Mouse (Mus musculus): ENCODE measurements around the gene Ccpg1os. TPM values are rescaled to one million over a fixed set of nuclear protein-coding genes. Genes with fewer than 3 reads are reported as not detected.
A peak's percentile ranks its signal among the peaks of the same experiment; 100 is the strongest.

Ccpg1os gene
- total RNA-seq (2017), result 19.4 and 19.9 TPM in 2 replicates

DNA sequence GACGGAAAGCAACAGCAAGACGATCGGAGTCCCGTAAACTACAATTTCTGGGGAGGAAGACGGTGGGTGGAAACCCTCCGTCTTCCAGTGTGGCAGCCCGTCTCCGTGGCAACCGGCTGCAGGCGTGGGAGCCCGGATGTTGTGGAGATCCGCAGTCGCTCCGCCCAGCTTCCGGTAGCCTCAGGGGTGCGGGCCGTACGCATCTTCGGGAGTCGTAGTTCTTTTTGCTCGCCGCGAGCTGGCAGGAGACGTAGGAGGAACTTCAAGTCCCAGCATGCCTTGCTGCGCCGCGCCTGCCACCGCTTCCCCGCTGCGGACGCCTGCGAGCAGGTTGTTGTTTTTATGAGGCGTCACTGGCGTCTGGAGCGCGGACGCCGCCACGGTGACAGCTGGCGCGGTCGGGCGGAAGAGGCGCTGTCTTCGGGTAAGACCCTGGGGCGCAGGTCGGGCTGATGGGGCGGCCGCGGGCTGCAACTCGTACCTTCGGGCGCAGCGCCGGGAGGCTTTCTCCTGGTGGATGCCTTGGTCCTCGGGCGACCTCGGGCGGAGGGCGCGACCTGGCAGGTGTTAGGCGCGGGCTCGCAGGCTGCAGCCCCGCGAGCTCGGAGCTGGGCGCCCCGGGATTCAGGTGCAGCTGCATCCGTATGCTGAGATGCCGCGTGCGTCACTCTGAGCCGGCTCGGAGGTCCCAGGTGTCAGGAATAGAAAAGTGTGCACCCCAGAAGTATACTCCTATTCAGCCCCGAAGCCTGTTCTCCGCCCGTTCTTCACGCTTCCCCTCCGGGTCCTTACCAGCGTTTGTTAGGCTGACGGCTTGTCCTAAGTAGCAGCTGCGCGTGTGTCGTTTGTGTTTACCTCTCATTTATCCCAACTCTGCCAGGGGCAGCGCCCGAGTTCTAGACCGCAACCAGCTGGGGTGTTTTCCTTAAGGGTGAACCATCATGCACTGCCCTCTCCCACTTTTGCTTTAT, at the start of gene Ccpg1os, which contains the start of gene Ccpg1:
Gene Ccpg1os, minus strand, starts transcription at position 133 of the 971 bp plus-strand sequence.
Gene Ccpg1, plus strand, starts transcription at position 180 of the 971 bp plus-strand sequence.
- peak; percentile 98 for ATAC-seq (ENCODE audit: extremely low read depth, insufficient number of reproducible peaks, low FRiP score, poor library complexity, severe bottlenecking)

- ATAC-seq (ENCODE audit: extremely low read depth, insufficient number of reproducible peaks, low FRiP score, poor library complexity, severe bottlenecking), result no peak
Measured at GRCm38 (mm10) chr9:73033406-73033805, 48.2 kb upstream of the Ccpg1os start.

- no peak for ATAC-seq (ENCODE audit: extremely low read depth, insufficient number of reproducible peaks, low FRiP score, poor library complexity, severe bottlenecking)
Measured at GRCm38 (mm10) chr9:73031421-73031820, 46.2 kb upstream of the Ccpg1os start.

DNA sequence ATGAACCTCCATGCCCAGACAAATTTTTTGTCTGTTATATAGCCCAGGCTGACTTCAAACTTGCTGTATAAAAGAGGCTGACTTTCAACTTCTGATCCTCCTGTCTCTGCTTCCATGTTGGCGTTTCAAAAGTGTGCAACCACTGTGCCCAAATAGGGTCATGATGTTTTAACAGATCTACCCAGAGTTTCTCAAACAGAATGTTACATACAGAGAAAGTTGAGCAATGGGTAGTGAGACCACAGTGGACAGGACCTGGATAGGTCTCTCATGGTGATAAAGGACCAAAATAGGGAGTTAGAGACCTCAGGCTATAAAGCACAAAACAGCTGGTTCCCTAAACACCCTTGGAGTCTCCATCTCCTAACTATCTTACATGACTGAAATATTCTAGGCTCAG, 45.3 kb upstream of the Ccpg1os start:
- ATAC-seq (ENCODE audit: extremely low read depth, insufficient number of reproducible peaks, low FRiP score, poor library complexity, severe bottlenecking), result no peak

- ATAC-seq (ENCODE audit: extremely low read depth, insufficient number of reproducible peaks, low FRiP score, poor library complexity, severe bottlenecking), result no peak
Measured at GRCm38 (mm10) chr9:73025818-73026636, 40.8 kb upstream of the Ccpg1os start.

DNA sequence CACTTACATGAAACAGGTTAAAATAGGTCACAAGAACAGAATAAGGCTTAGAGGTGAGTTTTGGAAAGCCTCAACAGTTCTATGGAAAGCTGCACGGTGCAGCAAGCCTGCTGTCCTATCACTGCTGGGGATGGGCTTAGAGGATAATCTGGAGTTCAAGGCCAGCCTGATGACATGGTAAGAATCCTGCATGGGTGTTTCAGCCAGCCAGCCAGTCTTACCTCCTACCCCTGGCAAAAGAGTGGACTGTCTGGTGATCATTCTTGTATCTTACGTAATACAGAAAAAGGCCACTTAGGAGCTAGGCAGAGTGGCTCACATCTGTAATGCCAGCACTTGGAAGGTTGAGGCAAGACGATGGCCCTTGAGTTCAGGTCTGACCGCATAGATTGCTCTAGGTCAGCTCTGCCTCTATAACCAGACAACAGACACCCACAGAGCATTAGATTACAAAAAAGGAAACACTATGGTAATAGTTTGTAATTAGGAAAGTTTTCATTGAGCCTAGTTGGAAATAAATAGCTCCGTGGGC, 35.5 kb upstream of the Ccpg1os start:
- ATAC-seq (ENCODE audit: extremely low read depth, insufficient number of reproducible peaks, low FRiP score, poor library complexity, severe bottlenecking), result no peak

- ATAC-seq (ENCODE audit: extremely low read depth, insufficient number of reproducible peaks, low FRiP score, poor library complexity, severe bottlenecking), result no peak
Measured at GRCm38 (mm10) chr9:73019841-73020240, 34.7 kb upstream of the Ccpg1os start.

- no peak for ATAC-seq (ENCODE audit: extremely low read depth, insufficient number of reproducible peaks, low FRiP score, poor library complexity, severe bottlenecking)
Measured at GRCm38 (mm10) chr9:73014724-73015123, 29.5 kb upstream of the Ccpg1os start.

- ATAC-seq (ENCODE audit: extremely low read depth, insufficient number of reproducible peaks, low FRiP score, poor library complexity, severe bottlenecking), result no peak
Measured at GRCm38 (mm10) chr9:73012629-73013028, 27.4 kb upstream of the Ccpg1os start.

DNA sequence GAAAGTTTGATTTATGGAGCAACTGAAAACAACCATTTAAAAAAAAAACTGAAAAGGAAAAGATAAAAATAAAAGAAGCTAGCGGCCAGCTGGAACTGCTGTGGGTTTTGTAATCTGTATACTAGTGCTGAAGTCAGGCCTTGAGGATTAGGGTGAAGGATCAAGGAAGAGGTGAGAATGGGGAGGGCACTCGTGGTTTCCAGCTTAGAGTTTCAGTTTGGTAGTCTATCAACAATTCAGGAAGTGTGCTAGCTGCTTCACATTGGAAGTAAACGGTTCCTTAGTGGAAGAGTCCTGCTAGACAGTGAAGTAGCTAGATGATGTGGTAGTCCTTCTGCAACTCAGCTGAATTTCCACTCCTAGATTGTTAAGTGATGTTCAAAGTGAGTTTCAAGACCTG, 23.2 kb upstream of the Ccpg1os start:
- ATAC-seq (ENCODE audit: extremely low read depth, insufficient number of reproducible peaks, low FRiP score, poor library complexity, severe bottlenecking), result no peak

DNA sequence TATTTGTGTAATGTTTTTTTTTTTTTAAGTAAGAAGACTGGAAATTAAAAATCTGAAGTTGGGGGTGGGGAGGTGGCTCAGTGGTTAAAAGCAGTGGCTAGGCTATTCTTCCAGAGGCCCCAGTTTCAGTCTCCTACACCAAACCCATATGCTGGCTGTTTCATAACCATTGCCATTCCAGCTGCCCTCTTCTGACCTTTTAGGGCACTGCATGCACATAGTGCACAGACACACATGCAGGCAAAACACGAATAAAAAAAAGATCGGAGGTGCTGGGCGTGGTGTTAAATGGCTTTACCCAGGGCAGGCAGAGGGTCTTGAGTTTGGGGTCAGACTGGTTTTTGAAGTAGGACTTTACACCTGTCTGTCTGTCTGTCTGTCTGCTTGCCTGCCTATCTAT, 21.0 kb upstream of the Ccpg1os start:
- no peak for ATAC-seq (ENCODE audit: extremely low read depth, insufficient number of reproducible peaks, low FRiP score, poor library complexity, severe bottlenecking)

DNA sequence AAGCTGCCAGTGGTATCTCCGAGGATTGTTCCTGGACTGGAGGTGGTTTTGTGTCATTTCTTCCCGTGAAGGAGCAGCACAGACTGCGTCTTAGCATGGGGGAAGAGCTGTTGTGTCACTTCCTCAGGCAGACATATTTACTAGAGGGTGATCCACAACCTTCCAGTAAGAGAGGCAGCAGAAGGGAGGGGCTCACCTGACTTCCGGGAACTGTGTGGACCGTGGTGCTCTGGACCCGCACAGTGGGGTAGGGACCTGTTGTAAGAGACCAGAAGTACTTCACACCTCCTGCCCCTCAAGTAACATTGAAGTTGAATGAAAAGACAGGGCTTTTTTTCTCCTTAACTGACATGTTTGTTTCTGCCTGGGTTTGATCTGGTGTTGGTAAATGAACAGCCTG, 19.9 kb upstream of the Ccpg1os start:
- ATAC-seq (ENCODE audit: extremely low read depth, insufficient number of reproducible peaks, low FRiP score, poor library complexity, severe bottlenecking), result peak; percentile 23; the same call in 1 of the 2 replicates

- ATAC-seq (ENCODE audit: extremely low read depth, insufficient number of reproducible peaks, low FRiP score, poor library complexity, severe bottlenecking), result no peak
Measured at GRCm38 (mm10) chr9:73004076-73004475, 18.9 kb upstream of the Ccpg1os start.

DNA sequence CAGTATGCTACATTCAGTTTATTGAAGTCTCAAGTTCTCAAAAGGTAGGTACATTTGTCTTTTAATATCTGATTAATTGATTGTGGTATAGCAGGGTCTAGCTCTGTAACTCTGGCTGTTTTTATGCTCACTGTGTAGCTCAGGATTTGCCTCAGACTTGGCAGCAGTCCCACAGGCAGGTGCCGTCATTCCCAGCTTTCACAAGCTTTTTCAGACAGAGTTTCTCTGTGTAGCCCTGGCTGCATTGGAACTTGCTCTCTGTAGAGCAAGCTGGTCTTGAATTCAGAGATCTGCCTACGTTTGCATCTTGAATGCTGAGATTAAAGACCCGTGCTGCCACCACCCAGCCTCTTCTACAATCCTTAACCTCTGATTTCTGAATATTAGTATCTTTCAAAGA, 17.0 kb upstream of the Ccpg1os start:
- no peak for ATAC-seq (ENCODE audit: extremely low read depth, insufficient number of reproducible peaks, low FRiP score, poor library complexity, severe bottlenecking)

DNA sequence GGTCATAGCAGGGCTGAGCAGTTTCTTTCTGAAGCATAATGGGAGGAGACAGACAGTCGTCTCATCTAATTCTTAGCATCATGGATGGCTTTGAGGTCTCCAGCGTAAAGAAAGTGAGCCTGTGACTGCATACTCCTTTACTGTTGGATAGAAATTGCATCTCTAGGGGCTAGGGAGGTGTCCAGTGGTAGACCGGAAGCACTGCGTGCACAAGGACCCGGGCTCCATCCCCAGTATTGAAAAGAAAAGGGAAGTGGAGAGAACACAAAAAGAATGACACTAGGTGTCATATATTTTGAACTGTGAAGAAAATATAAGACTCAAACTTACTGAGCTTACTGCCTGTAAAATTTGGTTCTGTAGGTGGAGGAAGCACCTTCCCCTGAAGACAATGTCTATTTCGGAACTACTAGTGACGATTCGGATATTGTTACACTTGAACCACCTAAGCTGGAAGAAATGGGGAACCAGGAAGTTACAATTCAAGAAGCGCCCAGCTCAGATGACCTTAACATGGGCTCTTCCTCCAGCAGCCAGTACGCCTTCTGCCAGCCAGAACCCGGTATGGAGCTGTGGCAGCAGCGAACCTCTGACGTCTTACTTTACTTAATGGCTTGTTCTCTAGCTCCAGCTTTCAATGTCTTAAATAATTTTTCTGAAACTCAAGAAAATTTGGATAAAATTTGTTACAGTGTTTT, 16.3 kb upstream of the Ccpg1os start:
- ATAC-seq (ENCODE audit: extremely low read depth, insufficient number of reproducible peaks, low FRiP score, poor library complexity, severe bottlenecking), result peak; percentile 31; the same call in 1 of the 2 replicates

DNA sequence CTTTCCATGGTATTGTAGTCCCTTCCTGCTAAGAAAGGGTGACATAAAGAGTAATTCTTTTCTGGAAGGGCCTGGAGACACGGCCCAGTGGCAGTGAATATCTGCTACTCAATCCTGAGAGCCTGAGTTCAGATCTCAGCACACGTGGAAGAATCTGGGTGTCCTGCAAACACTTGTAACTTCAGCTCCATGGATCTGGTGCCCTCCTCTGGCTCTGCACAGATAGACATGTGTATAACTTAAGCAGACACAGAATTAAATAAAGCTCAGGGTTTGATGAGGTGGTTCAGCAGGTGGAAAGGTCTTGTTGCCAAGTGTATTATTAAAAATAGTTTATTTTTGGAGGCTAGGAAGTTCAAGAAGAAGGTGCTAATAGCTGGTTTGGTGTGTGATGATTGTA, 15.3 kb upstream of the Ccpg1os start:
- ATAC-seq (ENCODE audit: extremely low read depth, insufficient number of reproducible peaks, low FRiP score, poor library complexity, severe bottlenecking), result no peak

GRCm38 (mm10) chr9:72996806-72997205, 11.6 kb upstream of the Ccpg1os start:
- ATAC-seq (ENCODE audit: extremely low read depth, insufficient number of reproducible peaks, low FRiP score, poor library complexity, severe bottlenecking), result no peak

GRCm38 (mm10) chr9:72996167-72996566, 11.0 kb upstream of the Ccpg1os start:
- ATAC-seq (ENCODE audit: extremely low read depth, insufficient number of reproducible peaks, low FRiP score, poor library complexity, severe bottlenecking), result no peak

GRCm38 (mm10) chr9:72992576-72992975, 7.4 kb upstream of the Ccpg1os start:
- ATAC-seq (ENCODE audit: extremely low read depth, insufficient number of reproducible peaks, low FRiP score, poor library complexity, severe bottlenecking), result no peak

Measured in neutrophil, adult 5-6 weeks (primary cell).